Mouse (Mus musculus) cortical plate, adult 2 months (tissue): ENCODE measurements around the gene Denr. TPM values are rescaled to one million over a fixed set of nuclear protein-coding genes. Genes with fewer than 3 reads are reported as not detected.

Experiments used
- H3K27ac ChIP-seq: fragments of 200-500 bp; 2 replicates; pipeline ENCODE4 v1.5.1; 2012; ENCODE audit warnings: low read length, control low read depth, inconsistent platforms; ENCODE audit not compliant: insufficient read depth
- H3K4me1 ChIP-seq: fragments of 200-500 bp; 2 replicates; pipeline ENCODE4 v1.6.1; 2011; ENCODE audit warnings: low read length; ENCODE audit not compliant: control insufficient read depth, insufficient read depth
- H3K4me3 ChIP-seq: fragments of 200-500 bp; 2 replicates; pipeline ENCODE4 v1.5.1; 2011; ENCODE audit warnings: mild to moderate bottlenecking, low read length, control low read depth; ENCODE audit not compliant: insufficient read depth
- CTCF ChIP-seq: fragments of 200-500 bp; IDR thresholded peaks from 2 replicates; pipeline ENCODE4 v1.5.1; 2011; ENCODE audit warnings: mild to moderate bottlenecking, control low read depth, low read length; ENCODE audit not compliant: insufficient read depth; ENCODE audit errors: extremely low read depth
- POLR2A ChIP-seq: fragments of 200-500 bp; IDR thresholded peaks from 2 replicates; pipeline ENCODE4 v1.6.1; 2011; ENCODE audit warnings: mild to moderate bottlenecking, low read length, control low read depth; ENCODE audit not compliant: insufficient read depth; ENCODE audit errors: extremely low read depth
- polyA plus RNA-seq: library from polyadenylated mRNA; depleted of rRNA; stranded (reverse); fragments of >200 nt; gene quantifications from 2 replicates; pipeline ENCODE4 v1.2.3, GENCODE M21; 2012; rRNA removed

Gene Denr
- polyA plus RNA-seq, result 46.1 and 54.1 TPM in 2 replicates

DNA sequence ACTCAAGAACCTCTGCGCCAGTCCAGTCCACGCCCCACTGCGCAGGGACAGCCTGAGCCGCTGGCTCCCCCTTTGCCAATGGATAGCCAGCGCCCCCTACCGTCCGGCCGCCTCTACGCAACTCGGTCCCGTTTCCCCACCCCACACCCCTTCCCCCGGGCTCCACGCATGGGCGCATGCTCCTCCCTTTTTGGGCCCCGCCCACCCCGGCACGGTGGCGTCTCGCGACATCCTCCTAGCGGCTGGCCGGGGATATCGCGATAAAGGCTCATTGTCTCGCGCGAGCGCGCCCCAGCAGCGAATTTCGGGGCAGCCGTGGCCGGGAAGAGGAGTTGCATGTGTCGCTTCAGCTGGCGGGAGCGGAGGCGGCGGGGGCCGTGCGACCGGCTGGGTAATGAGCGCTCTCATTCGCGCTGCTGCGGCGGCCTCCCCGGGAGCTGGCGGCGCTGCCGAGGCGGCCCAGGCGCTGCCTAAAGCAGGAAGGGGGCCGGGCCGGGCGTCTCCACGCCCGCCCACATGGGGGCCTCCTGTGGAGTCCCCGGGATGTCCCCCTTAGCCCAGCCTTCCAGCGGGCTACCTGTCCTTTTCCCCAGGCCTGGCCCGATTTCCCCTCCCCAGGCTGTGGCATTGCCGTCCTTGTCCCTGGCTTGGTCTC, at the start of gene Denr:
Gene Denr, plus strand, starts transcription at position 200 of the 655 bp plus-strand sequence.
- H3K4me3 ChIP-seq, result peak within 1 kb of the TSS; percentile 74
- TF ChIP-seq CTCF (peak; percentile 73), POLR2A (peak; percentile 84)
- 0 out of 2 replicates have a peak within 1 kb of the TSS, but pooled peaks have one; percentile 30 for H3K27ac ChIP-seq
- peaks cover 2% of the 10 kb centered on the region for H3K4me1 ChIP-seq

GRCm38 (mm10) chr5:123858798-123859197, 48.2 kb upstream of the Denr start:
- no peak for TF ChIP-seq CTCF
- no peak for TF ChIP-seq POLR2A
- Histone ChIP-seq H3K4me1 (no peaks in the 10 kb centered on the region), H3K4me3 (no peak overlapping the region), H3K27ac (no peak overlapping the region)

DNA sequence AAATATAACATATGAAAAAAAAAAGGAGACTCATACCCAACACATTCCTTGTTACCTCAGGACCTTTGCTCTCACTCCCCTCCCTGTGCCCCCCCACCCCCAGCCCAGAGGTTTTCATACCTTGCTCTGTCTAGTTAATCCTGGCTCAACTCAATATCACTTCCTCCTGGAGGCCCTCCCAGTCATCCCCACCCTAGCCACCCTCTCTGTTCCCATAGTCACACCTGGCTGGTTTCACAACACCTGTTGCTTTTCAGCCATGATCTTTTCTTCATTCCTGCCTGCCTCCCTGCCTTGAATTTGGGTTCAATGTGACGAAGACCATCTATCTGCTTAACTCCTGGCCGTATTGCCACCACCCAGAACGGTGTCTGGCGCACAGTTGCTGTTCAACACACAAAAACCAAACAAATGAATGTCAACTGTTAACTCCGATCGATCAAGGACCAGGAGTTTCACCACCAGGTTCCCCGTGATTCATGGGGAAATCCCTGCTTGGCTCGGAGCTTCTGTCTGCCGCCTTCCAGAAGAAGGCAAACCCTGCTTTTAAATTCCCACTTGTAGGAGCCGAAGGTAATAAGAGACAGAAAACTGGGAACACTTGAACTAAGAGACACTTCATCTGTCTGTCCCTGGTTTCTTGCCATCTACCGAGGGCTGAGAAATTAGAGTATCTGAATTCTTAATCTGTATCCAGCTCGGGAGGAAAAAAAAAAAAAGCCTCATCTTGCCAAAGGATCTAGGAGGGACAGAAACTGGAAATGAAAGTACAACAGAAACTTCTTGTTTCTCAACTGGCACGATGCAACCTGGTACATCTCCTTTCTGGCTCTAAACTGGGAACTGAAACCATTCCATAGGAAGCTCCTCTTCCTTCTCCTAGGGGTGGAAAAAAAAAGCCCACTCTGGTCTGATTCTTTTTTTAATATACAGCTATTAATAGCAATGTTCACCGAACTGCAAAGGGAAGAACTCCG, 44.3 kb upstream of the Denr start:
- Histone ChIP-seq H3K4me3 (no peak overlapping the region), H3K4me1 (no peaks in the 10 kb centered on the region), H3K27ac (no peak overlapping the region)
- no peak for TF ChIP-seq POLR2A
- TF ChIP-seq CTCF, result no peak

- TF ChIP-seq CTCF (no peak), POLR2A (no peak)
- H3K27ac ChIP-seq, result no peak overlapping the region
- no peak overlapping the region for H3K4me3 ChIP-seq
- no peaks in the 10 kb centered on the region for H3K4me1 ChIP-seq
These were observed 43.0 kb upstream of the Denr start for GRCm38 (mm10) chr5:123863934-123864333.

DNA sequence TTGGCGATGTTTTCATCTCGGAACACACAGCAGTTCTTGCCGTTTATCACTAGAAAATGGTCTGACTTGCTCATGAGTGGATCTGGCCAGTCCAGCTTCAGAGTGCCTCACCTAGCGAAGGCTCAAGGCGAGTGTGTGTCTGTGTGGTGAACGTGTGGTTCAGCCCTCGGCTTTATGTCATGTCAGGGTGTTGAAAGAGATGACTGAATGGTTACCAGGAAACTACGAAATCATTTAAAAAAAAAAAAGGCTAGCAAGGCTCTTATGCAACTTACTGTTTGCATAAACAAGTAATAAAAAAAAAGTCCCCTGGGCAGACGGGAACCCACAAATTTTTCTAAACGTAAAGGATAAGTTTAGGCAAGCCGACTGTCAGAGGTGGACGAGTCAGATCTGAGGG, 41.6 kb upstream of the Denr start, which contains the start of gene Hcar2:
Gene Hcar2, minus strand, starts transcription at position 135 of the 400 bp plus-strand sequence.
- TF ChIP-seq CTCF, result no peak
- Histone ChIP-seq H3K4me1 (no peaks in the 10 kb centered on the region), H3K27ac (no peak within 1 kb of the TSS), H3K4me3 (no peak within 1 kb of the TSS)

DNA sequence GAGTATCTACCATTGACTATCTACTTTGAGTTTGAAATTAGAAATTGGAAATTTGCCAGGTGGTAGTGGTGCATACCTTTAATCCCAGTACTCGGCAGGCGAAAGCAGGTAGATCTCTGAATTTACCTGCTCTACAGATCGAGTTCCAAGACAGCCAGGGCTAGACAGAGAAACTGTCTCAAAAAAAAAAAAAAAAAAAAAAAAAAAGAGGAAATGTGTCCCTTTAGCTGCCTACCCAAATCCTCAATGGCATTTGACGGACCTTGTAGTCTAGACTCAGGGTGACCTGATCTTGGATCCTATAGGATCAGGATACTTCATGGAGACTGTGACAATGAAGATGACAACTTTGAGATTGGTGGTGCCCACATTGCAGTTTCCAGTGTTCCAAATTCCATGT, 40.5 kb upstream of the Denr start:
- H3K4me1 ChIP-seq, result no peaks in the 10 kb centered on the region
- no peak overlapping the region for H3K4me3 ChIP-seq
- TF ChIP-seq POLR2A (no peak), CTCF (no peak)
- no peak overlapping the region for H3K27ac ChIP-seq

DNA sequence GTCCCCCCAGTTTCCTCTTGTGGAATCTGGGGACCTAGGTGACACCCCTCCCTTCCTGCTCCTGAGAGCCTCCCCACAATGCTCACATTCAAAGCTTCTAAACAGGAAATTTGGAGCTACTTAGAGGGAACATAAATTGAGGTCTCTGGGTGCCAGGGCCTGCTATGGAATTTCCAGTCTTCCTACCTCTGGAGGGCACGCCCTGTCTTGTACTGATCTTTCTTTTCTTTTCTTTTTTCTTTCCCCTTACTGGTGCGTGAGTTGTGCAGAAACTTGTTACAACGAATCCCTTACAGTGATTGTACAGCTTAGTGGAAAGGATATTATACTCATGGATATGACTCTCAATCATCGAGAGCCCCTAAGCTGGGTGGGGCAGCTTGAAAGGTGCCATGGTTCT, 37.4 kb upstream of the Denr start:
- no peak for TF ChIP-seq POLR2A
- no peak for TF ChIP-seq CTCF
- Histone ChIP-seq H3K4me1 (no peaks in the 10 kb centered on the region), H3K4me3 (no peak overlapping the region), H3K27ac (no peak overlapping the region)

- TF ChIP-seq CTCF, result no peak
- no peak for TF ChIP-seq POLR2A
- 0 out of 2 replicates have a peak overlapping the region, but pooled peaks have one; percentile 13 for H3K27ac ChIP-seq
- no peaks in the 10 kb centered on the region for H3K4me1 ChIP-seq
- H3K4me3 ChIP-seq, result no peak overlapping the region
These were observed 32.8 kb upstream of the Denr start for GRCm38 (mm10) chr5:123874177-123874576.

GRCm38 (mm10) chr5:123878056-123878455, 28.9 kb upstream of the Denr start:
- no peak overlapping the region for H3K27ac ChIP-seq
- H3K4me3 ChIP-seq, result no peak overlapping the region
- no peaks in the 10 kb centered on the region for H3K4me1 ChIP-seq
- TF ChIP-seq CTCF, result no peak
- no peak for TF ChIP-seq POLR2A
